Mouse (Mus musculus): ENCODE data around the gene Gm20388. TPM values are rescaled to one million over a fixed set of nuclear protein-coding genes. Genes with fewer than 3 reads are reported as not detected.

Gene Gm20388
- total and polyA plus RNA-seq, 2 experiments from 2014 or later = 17.3 TPM; not detected in 1

GRCm38 (mm10) chr8:121731471-121732333 lies 1821.1 kb downstream of the Gm20388 start:
- no peak overlapping the region for H3K4me2 ChIP-seq (ENCODE audit: low read depth, low read length)
- DNase-seq (ENCODE audit: low spot score) = no peak
- no peak overlapping the region for H3K4me3 ChIP-seq (ENCODE audit: low read depth, low read length)
- H3K4me1 ChIP-seq (ENCODE audit: control insufficient read depth, insufficient read depth) = no peaks in the 10 kb centered on the region
- TF ChIP-seq CTCF (IDR thresholded peaks at IDR 0.05; ENCODE audit: low read depth) (no peak), EP300 (IDR thresholded peaks at IDR 0.05; ENCODE audit: low read depth) (no peak)
- H3K27me3 ChIP-seq (ENCODE audit: control insufficient read depth, insufficient read depth, low read length) = peaks cover 67% of the 10 kb centered on the region
- H3K36me3 ChIP-seq (replicated peaks; ENCODE audit: control insufficient read depth, insufficient read depth, low read length) = no peaks in the 10 kb centered on the region
- 0 out of 2 replicates have a peak, but pooled peaks cover 3% of the 10 kb centered on the region for H3K9me3 ChIP-seq (replicated peaks; ENCODE audit: control insufficient read depth, low read length)
- H3K9ac ChIP-seq (replicated peaks; ENCODE audit: low read depth, low read length) = no peak overlapping the region
- no peak for ATAC-seq (ENCODE audit: insufficient read depth, low read depth)
- 6% methylated on average over 26 of the region's 26 CpGs for WGBS
- no peak overlapping the region for H3K27ac ChIP-seq (ENCODE audit: low read depth)

- Histone ChIP-seq H3K4me1 (ENCODE audit: control insufficient read depth, insufficient read depth) (no peaks in the 10 kb centered on the region), H3K27ac (ENCODE audit: low read depth) (no peak overlapping the region), H3K9me3 (replicated peaks; ENCODE audit: control insufficient read depth, low read length) (0 out of 2 replicates have a peak, but pooled peaks cover under 1% of the 10 kb centered on the region), H3K36me3 (replicated peaks; ENCODE audit: control insufficient read depth, insufficient read depth, low read length) (no peaks in the 10 kb centered on the region), H3K4me2 (ENCODE audit: low read depth, low read length) (no peak overlapping the region), H3K9ac (replicated peaks; ENCODE audit: low read depth, low read length) (no peak overlapping the region), H3K4me3 (ENCODE audit: low read depth, low read length) (no peak overlapping the region), H3K27me3 (ENCODE audit: control insufficient read depth, insufficient read depth, low read length) (peaks cover 67% of the 10 kb centered on the region)
- TF ChIP-seq EP300 (IDR thresholded peaks at IDR 0.05; ENCODE audit: low read depth) (no peak), CTCF (IDR thresholded peaks at IDR 0.05; ENCODE audit: low read depth) (no peak)
- 55% methylated on average over 4 of the region's 4 CpGs for WGBS
- no peak for DNase-seq (ENCODE audit: low spot score)
- no peak for ATAC-seq (ENCODE audit: insufficient read depth, low read depth)
These were observed 1821.7 kb downstream of the Gm20388 start for GRCm38 (mm10) chr8:121732334-121732665.

- ATAC-seq (ENCODE audit: insufficient read depth, low read depth) = no peak
- Histone ChIP-seq H3K4me1 (ENCODE audit: control insufficient read depth, insufficient read depth) (no peaks in the 10 kb centered on the region), H3K27me3 (ENCODE audit: control insufficient read depth, insufficient read depth, low read length) (peaks cover 47% of the 10 kb centered on the region), H3K9me3 (replicated peaks; ENCODE audit: control insufficient read depth, low read length) (no peaks in the 10 kb centered on the region), H3K4me3 (ENCODE audit: low read depth, low read length) (no peak overlapping the region), H3K27ac (ENCODE audit: low read depth) (no peak overlapping the region), H3K9ac (replicated peaks; ENCODE audit: low read depth, low read length) (no peak overlapping the region), H3K4me2 (ENCODE audit: low read depth, low read length) (no peak overlapping the region), H3K36me3 (replicated peaks; ENCODE audit: control insufficient read depth, insufficient read depth, low read length) (no peaks in the 10 kb centered on the region)
- no peak for DNase-seq (ENCODE audit: low spot score)
- TF ChIP-seq EP300 (IDR thresholded peaks at IDR 0.05; ENCODE audit: low read depth) (no peak), CTCF (IDR thresholded peaks at IDR 0.05; ENCODE audit: low read depth) (no peak)
- 78% methylated on average over 16 of the region's 16 CpGs for WGBS
These were observed 1823.6 kb downstream of the Gm20388 start for GRCm38 (mm10) chr8:121734262-121734661.

- TF ChIP-seq CTCF (IDR thresholded peaks at IDR 0.05; ENCODE audit: low read depth) (no peak), EP300 (IDR thresholded peaks at IDR 0.05; ENCODE audit: low read depth) (no peak)
- H3K4me1 ChIP-seq (ENCODE audit: control insufficient read depth, insufficient read depth) = no peaks in the 10 kb centered on the region
- H3K4me2 ChIP-seq (ENCODE audit: low read depth, low read length) = no peak overlapping the region
- DNase-seq (ENCODE audit: low spot score) = peak; percentile 57
- no peak overlapping the region for H3K4me3 ChIP-seq (ENCODE audit: low read depth, low read length)
- H3K9ac ChIP-seq (replicated peaks; ENCODE audit: low read depth, low read length) = no peak overlapping the region
- no peak overlapping the region for H3K27ac ChIP-seq (ENCODE audit: low read depth)
- no peaks in the 10 kb centered on the region for H3K36me3 ChIP-seq (replicated peaks; ENCODE audit: control insufficient read depth, insufficient read depth, low read length)
- no peak for ATAC-seq (ENCODE audit: insufficient read depth, low read depth)
- peaks cover 29% of the 10 kb centered on the region for H3K27me3 ChIP-seq (ENCODE audit: control insufficient read depth, insufficient read depth, low read length)
- no peaks in the 10 kb centered on the region for H3K9me3 ChIP-seq (replicated peaks; ENCODE audit: control insufficient read depth, low read length)
- WGBS = 8% methylated on average over 7 of the region's 7 CpGs
These were observed 1825.6 kb downstream of the Gm20388 start for GRCm38 (mm10) chr8:121736236-121736635.

GRCm38 (mm10) chr8:121740721-121741120 lies 1830.1 kb downstream of the Gm20388 start:
- DNase-seq (ENCODE audit: low spot score) = no peak
- Histone ChIP-seq H3K36me3 (replicated peaks; ENCODE audit: control insufficient read depth, insufficient read depth, low read length) (no peaks in the 10 kb centered on the region), H3K27ac (ENCODE audit: low read depth) (no peak overlapping the region), H3K4me3 (ENCODE audit: low read depth, low read length) (no peak overlapping the region), H3K9me3 (replicated peaks; ENCODE audit: control insufficient read depth, low read length) (no peaks in the 10 kb centered on the region), H3K4me1 (ENCODE audit: control insufficient read depth, insufficient read depth) (no peaks in the 10 kb centered on the region), H3K4me2 (ENCODE audit: low read depth, low read length) (no peak overlapping the region), H3K27me3 (ENCODE audit: control insufficient read depth, insufficient read depth, low read length) (no peaks in the 10 kb centered on the region), H3K9ac (replicated peaks; ENCODE audit: low read depth, low read length) (no peak overlapping the region)
- 80% methylated on average over 10 of the region's 10 CpGs for WGBS
- no peak for ATAC-seq (ENCODE audit: insufficient read depth, low read depth)
- no peak for TF ChIP-seq EP300 (IDR thresholded peaks at IDR 0.05; ENCODE audit: low read depth)
- TF ChIP-seq CTCF (IDR thresholded peaks at IDR 0.05; ENCODE audit: low read depth) = no peak
